Mouse (Mus musculus): Measurements from ENCODE around the gene Prkg1. TPM values are rescaled to one million over a fixed set of nuclear protein-coding genes. Genes with fewer than 3 reads are reported as not detected.
A peak's percentile ranks its signal among the peaks of the same experiment; 100 is the strongest.

Gene Prkg1
- polyA plus RNA-seq, 1 experiment from 2014 or later = 5.6 TPM

- H3K27me3 ChIP-seq (ENCODE audit: control insufficient read depth, insufficient read depth, low read length) = no peaks in the 10 kb centered on the region
- WGBS = 73% methylated on average over 8 of the region's 8 CpGs
- 0 out of 2 replicates have a peak, but pooled peaks have one; percentile 21 for ATAC-seq (replicated peaks; ENCODE audit: low FRiP score)
- no peaks in the 10 kb centered on the region for H3K9me3 ChIP-seq (ENCODE audit: control insufficient read depth, low read length)
- no peak overlapping the region for H3K4me3 ChIP-seq (ENCODE audit: low read depth, low read length)
- DNase-seq (ENCODE audit: low spot score) = no peak
- H3K4me2 ChIP-seq (ENCODE audit: low read depth, low read length, severe bottlenecking) = no peak overlapping the region
- no peak overlapping the region for H3K9ac ChIP-seq (ENCODE audit: low read length)
- no peak overlapping the region for H3K27ac ChIP-seq (ENCODE audit: low read depth, low read length)
- H3K4me1 ChIP-seq (replicated peaks; ENCODE audit: control insufficient read depth, insufficient read depth, low read length) = no peaks in the 10 kb centered on the region
- H3K36me3 ChIP-seq (ENCODE audit: control insufficient read depth, insufficient read depth, low read length) = no peaks in the 10 kb centered on the region
These were observed 1088.5 kb downstream of the Prkg1 start for GRCm38 (mm10) chr19:30676308-30676707.

- H3K9me3 ChIP-seq (ENCODE audit: control insufficient read depth, low read length) = no peaks in the 10 kb centered on the region
- 10% methylated on average over 8 of the region's 8 CpGs for WGBS
- peak; percentile 69; the same call in 1 of the 2 replicates for ATAC-seq (replicated peaks; ENCODE audit: low FRiP score)
These were observed 1100.6 kb downstream of the Prkg1 start for GRCm38 (mm10) chr19:30664269-30664668.

GRCm38 (mm10) chr19:30642629-30643170 is 1122.1 kb downstream of the Prkg1 start:
- H3K27me3 ChIP-seq (ENCODE audit: control insufficient read depth, insufficient read depth, low read length) = no peaks in the 10 kb centered on the region
- no peak overlapping the region for H3K9ac ChIP-seq (ENCODE audit: low read length)
- 0 out of 2 replicates have a peak, but pooled peaks have one; percentile 33 for ATAC-seq (replicated peaks; ENCODE audit: low FRiP score)
- H3K4me1 ChIP-seq (replicated peaks; ENCODE audit: control insufficient read depth, insufficient read depth, low read length) = no peaks in the 10 kb centered on the region
- H3K4me3 ChIP-seq (ENCODE audit: low read depth, low read length) = no peak overlapping the region
- H3K36me3 ChIP-seq (ENCODE audit: control insufficient read depth, insufficient read depth, low read length) = no peaks in the 10 kb centered on the region
- no peak for DNase-seq (ENCODE audit: low spot score)
- no peaks in the 10 kb centered on the region for H3K9me3 ChIP-seq (ENCODE audit: control insufficient read depth, low read length)
- H3K4me2 ChIP-seq (ENCODE audit: low read depth, low read length, severe bottlenecking) = no peak overlapping the region
- no peak overlapping the region for H3K27ac ChIP-seq (ENCODE audit: low read depth, low read length)
- 25% methylated on average over 5 of the region's 5 CpGs for WGBS

More at GRCm38 (mm10) chr19:30664269-30664668, 1100.6 kb downstream of the Prkg1 start:
- H3K36me3 ChIP-seq (ENCODE audit: control insufficient read depth, insufficient read depth, low read length) = no peaks in the 10 kb centered on the region
- DNase-seq (ENCODE audit: low spot score) = peak; percentile 75
- no peaks in the 10 kb centered on the region for H3K27me3 ChIP-seq (ENCODE audit: control insufficient read depth, insufficient read depth, low read length)
- no peak overlapping the region for H3K9ac ChIP-seq (ENCODE audit: low read length)
- no peak overlapping the region for H3K27ac ChIP-seq (ENCODE audit: low read depth, low read length)
- no peaks in the 10 kb centered on the region for H3K4me1 ChIP-seq (replicated peaks; ENCODE audit: control insufficient read depth, insufficient read depth, low read length)
- H3K4me2 ChIP-seq (ENCODE audit: low read depth, low read length, severe bottlenecking) = no peak overlapping the region
- no peak overlapping the region for H3K4me3 ChIP-seq (ENCODE audit: low read depth, low read length)

GRCm38 (mm10) chr19:30637471-30637870 is 1127.4 kb downstream of the Prkg1 start:
- ATAC-seq (replicated peaks; ENCODE audit: low FRiP score) = no peak
- Histone ChIP-seq H3K4me2 (ENCODE audit: low read depth, low read length, severe bottlenecking) (no peak overlapping the region), H3K36me3 (ENCODE audit: control insufficient read depth, insufficient read depth, low read length) (no peaks in the 10 kb centered on the region), H3K4me1 (replicated peaks; ENCODE audit: control insufficient read depth, insufficient read depth, low read length) (no peaks in the 10 kb centered on the region), H3K9ac (ENCODE audit: low read length) (no peak overlapping the region), H3K9me3 (ENCODE audit: control insufficient read depth, low read length) (no peaks in the 10 kb centered on the region), H3K27me3 (ENCODE audit: control insufficient read depth, insufficient read depth, low read length) (no peaks in the 10 kb centered on the region), H3K27ac (ENCODE audit: low read depth, low read length) (no peak overlapping the region), H3K4me3 (ENCODE audit: low read depth, low read length) (no peak overlapping the region)
- DNase-seq (ENCODE audit: low spot score) = no peak
- WGBS = 67% methylated on average over 8 of the region's 8 CpGs

- ATAC-seq (replicated peaks; ENCODE audit: low FRiP score) = no peak
These were observed 1133.8 kb downstream of the Prkg1 start for GRCm38 (mm10) chr19:30631051-30631450.

GRCm38 (mm10) chr19:30626036-30626435 is 1138.8 kb downstream of the Prkg1 start:
- Histone ChIP-seq H3K27ac (ENCODE audit: low read depth, low read length) (no peak overlapping the region), H3K4me3 (ENCODE audit: low read depth, low read length) (no peak overlapping the region), H3K36me3 (ENCODE audit: control insufficient read depth, insufficient read depth, low read length) (no peaks in the 10 kb centered on the region), H3K9ac (ENCODE audit: low read length) (no peak overlapping the region), H3K9me3 (ENCODE audit: control insufficient read depth, low read length) (no peaks in the 10 kb centered on the region), H3K4me1 (replicated peaks; ENCODE audit: control insufficient read depth, insufficient read depth, low read length) (no peaks in the 10 kb centered on the region), H3K27me3 (ENCODE audit: control insufficient read depth, insufficient read depth, low read length) (no peaks in the 10 kb centered on the region), H3K4me2 (ENCODE audit: low read depth, low read length, severe bottlenecking) (no peak overlapping the region)
- DNase-seq (ENCODE audit: low spot score) = no peak
- 22% methylated on average over 7 of the region's 7 CpGs for WGBS
- ATAC-seq (replicated peaks; ENCODE audit: low FRiP score) = no peak

More at GRCm38 (mm10) chr19:30631051-30631450, 1133.8 kb downstream of the Prkg1 start:
- H3K4me3 ChIP-seq (ENCODE audit: low read depth, low read length) = no peak overlapping the region
- H3K27ac ChIP-seq (ENCODE audit: low read depth, low read length) = no peak overlapping the region
- H3K36me3 ChIP-seq (ENCODE audit: control insufficient read depth, insufficient read depth, low read length) = no peaks in the 10 kb centered on the region
- no peak overlapping the region for H3K9ac ChIP-seq (ENCODE audit: low read length)
- no peaks in the 10 kb centered on the region for H3K27me3 ChIP-seq (ENCODE audit: control insufficient read depth, insufficient read depth, low read length)
- WGBS = 29% methylated on average over 3 of the region's 3 CpGs
- no peak overlapping the region for H3K4me2 ChIP-seq (ENCODE audit: low read depth, low read length, severe bottlenecking)
- no peak for DNase-seq (ENCODE audit: low spot score)
- H3K9me3 ChIP-seq (ENCODE audit: control insufficient read depth, low read length) = no peaks in the 10 kb centered on the region
- no peaks in the 10 kb centered on the region for H3K4me1 ChIP-seq (replicated peaks; ENCODE audit: control insufficient read depth, insufficient read depth, low read length)

GRCm38 (mm10) chr19:30625391-30625790 is 1139.4 kb downstream of the Prkg1 start:
- DNase-seq (ENCODE audit: low spot score) = no peak
- WGBS = 72% methylated on average over 2 of the region's 2 CpGs
- no peak overlapping the region for H3K27ac ChIP-seq (ENCODE audit: low read depth, low read length)
- no peaks in the 10 kb centered on the region for H3K27me3 ChIP-seq (ENCODE audit: control insufficient read depth, insufficient read depth, low read length)
- H3K9me3 ChIP-seq (ENCODE audit: control insufficient read depth, low read length) = no peaks in the 10 kb centered on the region
- no peak overlapping the region for H3K4me3 ChIP-seq (ENCODE audit: low read depth, low read length)
- ATAC-seq (replicated peaks; ENCODE audit: low FRiP score) = no peak
- H3K9ac ChIP-seq (ENCODE audit: low read length) = no peak overlapping the region
- H3K36me3 ChIP-seq (ENCODE audit: control insufficient read depth, insufficient read depth, low read length) = no peaks in the 10 kb centered on the region
- no peaks in the 10 kb centered on the region for H3K4me1 ChIP-seq (replicated peaks; ENCODE audit: control insufficient read depth, insufficient read depth, low read length)
- H3K4me2 ChIP-seq (ENCODE audit: low read depth, low read length, severe bottlenecking) = no peak overlapping the region

- Histone ChIP-seq H3K4me3 (ENCODE audit: low read depth, low read length) (no peak overlapping the region), H3K9ac (ENCODE audit: low read length) (no peak overlapping the region), H3K36me3 (ENCODE audit: control insufficient read depth, insufficient read depth, low read length) (no peaks in the 10 kb centered on the region), H3K27me3 (ENCODE audit: control insufficient read depth, insufficient read depth, low read length) (no peaks in the 10 kb centered on the region), H3K4me1 (replicated peaks; ENCODE audit: control insufficient read depth, insufficient read depth, low read length) (no peaks in the 10 kb centered on the region), H3K9me3 (ENCODE audit: control insufficient read depth, low read length) (no peaks in the 10 kb centered on the region), H3K4me2 (ENCODE audit: low read depth, low read length, severe bottlenecking) (no peak overlapping the region), H3K27ac (ENCODE audit: low read depth, low read length) (no peak overlapping the region)
- ATAC-seq (replicated peaks; ENCODE audit: low FRiP score) (no peak), DNase-seq (ENCODE audit: low spot score) (no peak)
- 85% methylated on average over 7 of the region's 7 CpGs for WGBS
These were observed 1141.2 kb downstream of the Prkg1 start for GRCm38 (mm10) chr19:30623620-30624019.
